Mouse (Mus musculus): ENCODE results near the gene Gdpd3.

DNA sequence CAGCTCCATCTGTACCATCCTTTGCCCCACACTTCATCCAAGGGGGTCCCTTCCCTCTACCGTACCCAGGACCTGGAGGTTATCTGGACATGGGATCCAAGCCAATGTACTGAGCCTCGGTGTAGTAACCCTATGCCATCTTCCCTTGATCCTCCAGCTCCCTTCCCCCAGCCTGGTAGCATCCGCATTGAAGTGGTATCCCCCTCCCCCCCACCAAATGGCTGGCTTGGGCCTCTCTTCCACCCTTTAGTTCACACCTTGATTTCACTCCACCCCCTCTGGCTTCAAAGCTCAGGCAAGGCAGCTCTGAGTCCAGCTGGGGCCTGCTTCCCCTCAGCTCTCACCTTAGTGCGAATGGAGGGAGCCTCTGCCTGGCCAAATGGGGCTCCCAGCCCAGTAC is 18.9 kb downstream of the Gdpd3 start:
- TF ChIP-seq HCFC1 (IDR thresholded peaks at IDR 0.05; ENCODE audit: borderline replicate concordance, insufficient read depth, low read length) (no peak), ZC3H11A (IDR thresholded peaks at IDR 0.05; ENCODE audit: borderline replicate concordance, low read depth, low read length) (no peak), MAFK (IDR thresholded peaks at IDR 0.05; ENCODE audit: insufficient read depth, low read depth, low read length) (no peak)
